Mouse (Mus musculus): ENCODE results near the gene Spty2d1.
"Not testable (repeated sequence)": the region's sequence is repeated elsewhere in the genome, so short reads cannot be mapped to it uniquely, and the experiment has no call there.

Spty2d1 gene

DNA sequence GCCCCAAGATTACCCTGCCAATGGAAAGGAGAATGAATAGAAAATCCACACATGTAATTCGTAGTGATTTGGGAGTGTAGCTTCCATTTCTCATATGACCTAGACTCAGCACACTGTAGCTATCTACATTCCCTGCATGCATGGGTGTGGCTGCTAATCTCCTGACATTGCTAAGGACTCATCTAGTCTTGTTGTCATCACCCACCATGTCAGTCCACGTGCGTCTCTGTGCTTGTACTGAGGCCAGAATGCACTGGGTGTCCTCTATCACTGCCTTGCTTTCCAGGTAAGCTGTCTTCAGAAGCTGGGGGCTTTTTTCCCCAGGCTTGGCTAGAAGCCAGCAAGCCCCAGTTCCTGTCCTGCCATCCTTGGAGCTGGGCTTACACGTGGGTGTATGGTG is 18.8 kb downstream of the Spty2d1 start:
- DNase-seq (ENCODE audit: low spot score in 2 of 2): not testable (repeated sequence)

DNA sequence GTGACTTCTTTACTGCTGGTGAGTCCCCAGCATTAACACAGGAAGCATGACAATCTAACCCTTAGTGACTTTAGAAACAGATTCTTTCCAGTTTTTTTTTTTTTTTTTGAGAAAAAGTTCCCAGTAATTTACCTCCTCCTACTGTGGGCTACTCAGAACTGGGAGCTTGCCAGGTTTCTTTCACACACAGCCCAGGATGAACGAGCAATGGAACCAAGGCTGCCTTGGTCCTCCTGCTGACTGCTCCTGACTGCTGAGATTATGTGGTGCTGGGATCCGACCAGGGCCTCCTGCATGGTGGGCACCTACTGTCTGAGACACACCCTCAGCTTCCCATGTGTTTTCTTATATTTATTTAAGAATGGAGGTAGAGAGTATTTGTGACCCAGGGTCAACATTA is 21.1 kb downstream of the Spty2d1 start:
- DNase-seq (ENCODE audit: low spot score in 2 of 2): no peak

DNA sequence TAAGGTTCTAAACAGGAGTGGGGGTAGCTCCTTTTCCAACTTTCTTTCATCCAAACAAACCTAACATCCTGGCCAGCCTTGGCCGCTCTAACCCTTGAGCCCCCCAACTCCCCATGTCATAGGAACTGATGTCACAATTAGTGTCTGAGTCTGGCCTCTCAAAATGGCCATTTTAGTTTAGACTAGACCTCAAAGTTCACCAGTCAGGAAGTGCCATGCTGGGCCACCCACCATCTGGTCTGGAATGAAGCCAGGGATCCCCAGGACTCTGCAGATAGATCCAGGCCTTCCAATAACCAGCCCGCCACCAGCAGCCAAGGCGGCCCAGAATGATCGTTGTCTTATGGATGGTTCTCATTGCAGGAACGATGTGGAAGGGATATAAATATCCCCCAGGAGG is 21.6 kb downstream of the Spty2d1 start:
- DNase-seq (ENCODE audit: low spot score in 2 of 2): no peak

DNA sequence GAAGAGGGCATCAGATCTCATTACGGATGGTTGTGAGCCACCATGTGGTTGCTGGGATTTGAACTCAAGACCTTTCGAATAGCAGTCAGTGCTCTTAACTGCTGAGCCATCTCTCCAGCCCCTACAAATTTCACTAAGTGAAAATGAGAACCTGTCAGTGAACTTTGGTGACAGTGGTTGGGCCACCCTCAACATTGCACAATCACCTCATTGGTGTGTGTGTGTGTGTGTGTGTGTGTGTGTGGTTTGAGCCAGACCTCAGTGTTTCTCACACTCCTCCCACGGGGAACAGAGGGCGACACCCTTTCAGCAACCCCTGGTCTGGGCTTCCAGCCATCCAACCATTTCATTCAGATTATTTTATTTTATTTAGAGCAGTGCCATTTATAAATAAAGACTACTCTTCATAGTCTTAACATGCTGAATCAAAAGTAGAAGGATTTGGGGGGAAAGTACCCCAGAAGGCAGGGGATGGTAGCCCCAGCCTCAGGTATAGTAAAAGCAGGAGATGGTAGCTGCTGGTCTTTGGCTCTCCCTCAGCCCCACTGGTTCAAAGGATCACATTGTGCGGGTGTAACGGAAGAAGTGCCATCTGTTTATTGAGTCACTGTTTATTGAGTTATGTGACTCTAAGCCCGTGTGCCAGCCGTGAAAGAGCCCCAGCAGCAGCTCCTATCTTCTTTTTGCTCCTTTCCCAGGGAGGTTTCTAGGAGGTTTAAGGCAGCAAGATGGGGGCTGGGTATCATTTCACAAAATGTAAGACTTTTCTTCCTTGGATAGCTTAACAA is 22.3 kb downstream of the Spty2d1 start:
- peak; percentile 13 to 43 for DNase-seq (ENCODE audit: low spot score in 2 of 2)

DNA sequence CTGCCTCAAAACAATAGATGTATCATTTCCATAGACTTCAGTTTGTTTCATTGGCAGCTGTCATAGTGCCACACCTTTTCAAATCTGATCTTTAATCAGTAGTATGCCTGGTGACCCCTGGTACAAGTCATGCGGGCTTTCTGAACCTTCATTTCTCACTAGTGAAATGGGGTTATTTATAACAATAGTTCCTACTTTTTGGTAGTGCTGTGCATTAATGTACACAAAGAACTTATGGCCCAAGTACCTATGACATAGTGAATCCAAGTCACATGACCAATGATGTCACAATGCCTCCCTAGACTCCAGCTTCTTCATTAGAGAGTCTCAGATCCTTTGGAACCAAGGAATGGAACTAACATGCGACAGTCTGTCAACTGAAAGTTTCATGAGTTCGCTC is 24.9 kb downstream of the Spty2d1 start, which contains the start of gene Gm9999:
Gm9999 (plus strand) TSS at position 301 of the 400 bp plus-strand sequence.
- no peak for DNase-seq (ENCODE audit: low spot score in 2 of 2)

DNA sequence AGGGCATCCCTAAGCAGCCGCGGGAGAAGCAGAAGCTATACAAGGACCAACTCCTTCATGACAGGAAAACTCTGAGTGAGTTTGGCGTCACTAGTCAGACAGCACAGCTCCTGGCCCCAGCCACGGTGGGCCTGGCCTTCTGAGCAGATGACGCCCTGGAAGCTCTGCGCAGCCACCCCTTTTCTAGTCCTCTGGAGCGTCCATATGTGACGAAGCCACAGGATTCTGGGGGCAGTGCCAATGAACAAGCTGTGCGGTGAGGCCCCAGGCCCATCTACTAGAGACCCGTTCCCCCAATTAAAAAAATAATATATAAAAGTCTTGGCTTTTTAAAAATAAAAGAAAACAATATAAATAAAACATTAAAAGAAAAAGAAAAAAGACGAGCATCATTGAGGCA is 32.8 kb downstream of the Spty2d1 start:
- no peak for DNase-seq (ENCODE audit: low spot score in 2 of 2)

DNA sequence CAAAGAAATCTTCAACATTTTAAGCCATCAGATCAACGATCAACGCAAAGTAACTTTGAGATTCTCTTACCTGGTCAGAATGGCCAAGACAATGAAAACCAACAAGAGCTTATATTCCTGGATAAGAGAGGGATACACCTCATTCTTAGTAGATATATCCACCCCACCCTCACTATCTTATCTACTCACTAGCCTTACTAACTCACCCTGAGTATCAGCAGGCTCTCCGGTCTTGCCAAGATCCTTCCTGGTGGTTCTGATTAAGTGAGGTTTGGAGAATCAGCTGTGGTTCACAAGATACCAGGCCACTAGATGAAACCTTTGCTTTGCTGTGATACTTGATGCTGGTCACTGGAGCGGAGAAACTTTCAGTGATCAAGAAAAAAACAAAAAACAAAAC is 33.6 kb downstream of the Spty2d1 start:
- DNase-seq (ENCODE audit: low spot score in 2 of 2): no peak

DNA sequence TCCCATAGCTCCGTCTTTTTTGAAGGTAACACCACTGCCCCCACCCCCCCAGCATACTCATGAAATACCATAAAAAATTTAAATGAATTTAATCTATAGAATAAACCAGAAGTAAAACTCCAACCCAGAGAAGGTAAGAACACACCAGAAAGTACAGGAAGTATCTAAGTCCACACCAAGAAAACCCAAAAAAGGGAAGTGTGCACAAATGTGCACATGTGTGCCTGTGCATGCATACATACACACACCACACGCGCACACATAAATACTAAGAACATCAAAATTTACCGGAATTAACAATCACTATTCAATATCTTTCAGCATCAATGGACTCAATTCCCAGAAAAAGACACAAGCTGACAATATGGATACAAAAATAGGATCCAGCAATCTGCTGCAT is 38.3 kb downstream of the Spty2d1 start:
- DNase-seq (ENCODE audit: low spot score in 2 of 2): no peak

DNA sequence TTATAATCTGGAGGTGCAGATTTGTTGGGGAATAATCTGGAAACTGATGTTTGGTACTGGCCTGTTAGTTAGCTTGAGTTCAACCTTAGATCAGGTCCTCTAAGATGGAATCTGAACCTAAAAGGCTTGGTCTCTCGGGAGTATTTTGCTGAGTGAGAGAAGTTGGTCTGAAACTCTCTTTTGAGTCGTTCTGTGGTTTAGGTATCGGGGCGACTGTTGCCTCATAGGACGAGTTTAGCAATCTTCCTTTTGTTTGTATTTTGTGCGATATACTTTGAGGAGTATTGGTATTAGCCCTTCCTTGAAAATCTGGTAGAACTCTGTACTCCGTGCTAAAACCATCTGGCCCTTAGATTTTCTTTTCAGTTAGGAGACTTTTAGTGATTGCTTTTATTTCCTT is 44.1 kb downstream of the Spty2d1 start:
- no peak for DNase-seq (ENCODE audit: low spot score in 2 of 2)

DNA sequence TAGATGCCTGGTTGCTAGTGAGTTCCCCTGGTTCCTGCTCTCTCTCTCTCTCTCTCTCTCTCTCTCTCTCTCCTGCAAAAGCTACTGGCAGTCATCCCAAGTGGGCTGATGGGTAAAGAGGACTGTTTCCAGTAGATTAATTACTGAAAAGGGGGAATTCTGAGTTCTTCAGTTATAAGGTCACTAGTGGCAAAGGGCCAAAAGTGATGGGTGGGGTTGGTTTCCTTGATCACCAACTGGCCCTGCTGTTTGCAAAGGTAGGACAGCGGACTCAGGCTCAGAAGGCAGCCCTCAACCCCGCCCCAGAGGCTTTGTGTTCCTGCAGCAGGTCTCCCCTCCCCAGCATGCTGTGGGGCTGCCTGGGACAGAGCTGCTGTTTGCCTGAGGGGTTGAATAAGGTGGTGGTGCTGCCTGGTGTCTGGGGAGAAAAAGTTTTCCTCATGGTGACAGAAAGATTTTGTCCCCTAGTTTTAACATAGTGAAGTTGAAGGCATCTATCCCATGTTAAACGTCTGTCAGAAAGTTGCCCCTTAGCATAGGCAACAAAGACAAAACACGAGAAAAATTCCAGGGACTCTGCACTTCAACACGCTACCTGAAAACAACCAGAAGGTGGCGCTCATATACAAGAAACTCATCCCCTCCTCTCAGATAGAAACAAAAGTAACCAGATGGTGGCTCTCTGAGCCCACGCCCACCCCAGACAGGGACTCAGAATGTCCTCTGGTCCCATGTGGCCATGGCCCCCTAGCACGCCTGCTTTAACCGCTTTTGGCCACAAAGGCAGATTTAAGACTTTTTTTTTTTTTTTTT is 45.2 kb downstream of the Spty2d1 start:
- DNase-seq (ENCODE audit: low spot score in 2 of 2): peak; percentile 56 to 70

DNA sequence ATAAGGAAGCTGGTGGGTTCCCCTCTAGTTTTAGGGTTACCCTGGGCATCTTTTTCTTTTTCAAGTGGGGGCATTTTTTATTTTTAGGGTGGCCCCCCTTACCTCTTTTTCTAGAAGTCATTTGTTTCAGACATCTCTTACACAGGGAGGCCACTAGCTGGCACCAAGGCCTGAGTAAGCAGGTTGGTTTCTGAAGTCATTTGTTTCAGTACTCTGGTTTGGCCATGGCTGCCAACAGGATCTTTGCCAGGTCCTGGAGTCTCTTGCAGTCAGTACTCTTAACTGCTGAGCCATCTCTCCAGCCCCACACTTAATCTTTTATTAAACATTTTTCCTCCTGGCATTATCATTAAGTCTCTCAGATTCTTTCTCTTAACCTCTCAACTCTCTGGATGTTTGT is 46.1 kb downstream of the Spty2d1 start:
- DNase-seq (ENCODE audit: low spot score in 2 of 2): no peak

DNA sequence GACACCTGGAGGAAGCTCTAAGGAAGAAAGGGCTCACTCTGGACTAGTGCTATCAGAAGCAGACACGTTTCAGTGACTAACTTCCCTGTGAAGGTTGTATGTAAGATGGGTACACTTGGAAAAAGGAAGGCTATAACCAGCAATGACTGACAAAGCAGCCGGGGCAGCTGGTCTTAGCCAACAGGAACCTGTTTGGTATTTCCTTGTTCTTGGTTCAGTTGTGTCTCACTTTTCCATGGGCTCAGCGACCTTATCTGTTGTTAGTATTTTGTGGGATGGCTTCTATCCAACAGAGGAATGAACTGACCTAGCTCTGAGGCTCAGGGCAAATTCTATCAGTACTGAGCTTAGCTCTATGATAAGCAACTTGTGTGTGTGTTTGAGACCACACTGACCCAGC is 47.2 kb downstream of the Spty2d1 start:
- no peak for DNase-seq (ENCODE audit: low spot score in 2 of 2)

DNA sequence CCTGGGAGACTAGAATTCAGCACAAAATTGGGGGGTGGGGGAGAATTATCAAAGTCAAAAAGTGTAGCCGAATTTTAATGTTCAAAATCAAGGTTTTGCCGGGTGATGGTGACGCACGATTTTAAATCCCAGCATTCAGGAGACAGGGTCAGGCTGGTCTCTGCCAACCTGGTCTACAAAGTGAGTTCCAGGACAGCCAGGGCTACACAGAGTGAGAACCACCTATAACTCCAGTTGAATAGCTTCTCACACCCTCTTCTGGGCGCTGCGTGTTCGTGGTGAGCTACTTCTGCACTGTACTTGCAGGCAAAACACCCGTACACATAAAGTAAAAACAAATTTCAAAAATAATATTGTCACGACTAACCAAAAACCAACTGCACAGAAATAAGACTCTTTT is 49.4 kb downstream of the Spty2d1 start:
- DNase-seq (ENCODE audit: low spot score in 2 of 2): no peak

DNA sequence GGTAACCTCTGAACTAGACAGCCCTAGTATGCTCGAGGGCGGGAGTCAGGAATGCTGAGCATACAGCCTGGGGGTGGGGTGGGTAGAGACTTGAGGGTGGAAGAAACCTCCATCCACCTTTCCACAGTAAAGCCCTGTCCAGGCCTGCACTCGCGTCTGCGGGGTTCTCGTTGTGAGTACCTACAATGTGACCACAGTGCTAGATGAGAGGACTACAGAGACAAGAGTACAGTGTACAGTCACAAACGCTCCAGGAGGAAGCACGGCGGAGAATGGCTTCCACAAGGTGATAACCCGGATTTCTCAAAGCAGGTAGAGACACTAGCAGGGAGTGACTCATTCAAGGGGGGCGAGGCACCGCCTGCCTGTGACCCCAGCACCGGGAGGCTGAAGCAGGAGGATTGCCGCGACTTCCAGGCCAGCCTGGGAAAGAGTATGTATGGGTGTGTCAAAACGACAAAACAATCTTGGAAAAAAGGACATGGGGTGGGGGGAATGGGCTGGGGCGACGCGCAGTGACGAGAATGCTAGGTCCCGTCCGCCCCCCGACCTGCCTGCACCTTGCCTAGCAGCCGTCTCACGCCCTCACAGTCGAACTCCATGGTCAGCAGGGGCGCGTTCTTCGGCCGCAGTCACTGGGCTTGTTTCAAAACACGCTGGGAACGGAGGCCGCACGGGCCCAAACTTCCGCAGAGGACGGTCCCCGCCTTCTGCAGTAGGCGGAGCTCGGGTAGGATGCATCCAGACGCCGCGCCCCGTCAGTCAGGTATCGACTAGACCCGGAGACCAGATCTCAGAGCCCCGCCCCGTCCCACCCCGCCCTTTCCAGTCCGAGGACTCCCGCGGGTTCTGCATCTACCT is 50.1 kb downstream of the Spty2d1 start, which contains the start of gene Uevld:
Uevld (minus strand) TSS at position 697 of the 861 bp plus-strand sequence.
- peak; percentile 73 to 77 for DNase-seq (ENCODE audit: low spot score in 2 of 2)
